In genomic region chr15:36352929-36353328, GRCm38 (mm10) we compare ENCODE assay signal across 22 mouse cellular contexts.
"Had no signal": no experiment of that assay in that cellular context is flagged by ENCODE, and none has a peak within 500 bp of the region (broad histone marks: within the 10 kb centered on the region; RNA-seq: fewer than 3 reads in every experiment).

No protein-coding gene starts in this region.

- H3K27ac ChIP-seq: kidney, postnatal 0 days; layer of hippocampus, adult 2 months; lung, embryonic 15.5 days; midbrain, embryonic 10.5 days; midbrain, embryonic 13.5 days; neural tube, embryonic 13.5 days; stomach, postnatal 0 days had no signal

- ATAC-seq: intestine, postnatal 0 days; midbrain, embryonic 13.5 days; midbrain, embryonic 16.5 days had no signal

- H3K4me2 ChIP-seq: lung, embryonic 15.5 days; midbrain, embryonic 13.5 days; neural tube, embryonic 13.5 days had no signal

- H3K9me3 ChIP-seq: lung, embryonic 15.5 days; megakaryocyte, embryonic 14.5 days; midbrain, embryonic 10.5 days; midbrain, embryonic 13.5 days; neural tube, embryonic 13.5 days had no signal

- H3K36me3 ChIP-seq: lung, embryonic 15.5 days; midbrain, embryonic 10.5 days; midbrain, embryonic 13.5 days; neural tube, embryonic 13.5 days had no signal

- DNase-seq: kidney, adult 2 months; kidney, postnatal 25 days; layer of hippocampus, adult 9-11 months; lung, adult 18-20 months; lung, postnatal 10 days; lung, postnatal 36 days; right cerebral cortex, postnatal 14 days; right cerebral cortex, postnatal 4 days; thymus, adult 2 months; thymus, postnatal 14 days; thymus, postnatal 4 days had no signal

- H3K4me1 ChIP-seq: midbrain, embryonic 10.5 days; midbrain, embryonic 13.5 days; neural tube, embryonic 13.5 days had no signal

- H3K4me3 ChIP-seq: layer of hippocampus, adult 2 months; lung, embryonic 15.5 days; megakaryocyte, embryonic 14.5 days; midbrain, embryonic 10.5 days; midbrain, embryonic 13.5 days; myocyte; neural tube, embryonic 13.5 days had no signal

- H3K27me3 ChIP-seq: lung, embryonic 15.5 days; midbrain, embryonic 13.5 days; neural tube, embryonic 13.5 days had no signal

- H3K9ac ChIP-seq: lung, embryonic 15.5 days; midbrain, embryonic 13.5 days; neural tube, embryonic 13.5 days had no signal
